Mouse (Mus musculus) forebrain, embryonic 10.5 days (tissue): ENCODE data around the gene Mov10. TPM values are rescaled to one million over a fixed set of nuclear protein-coding genes. Genes with fewer than 3 reads are reported as not detected.
"Not testable (repeated sequence)": the region's sequence is repeated elsewhere in the genome, so short reads cannot be mapped to it uniquely, and the experiment has no call there.

Source experiments
- DNase-seq: peaks from one replicate; pipeline ENCODE4 v3.0.0-alpha.2; 2017; ENCODE audit warnings: low spot score; ENCODE audit errors: extremely low spot score
- H3K27ac ChIP-seq: fragments of 300-500 bp; sonication (generic); 2 replicates; pipeline ENCODE4 v1.5.1; 2016; ENCODE audit warnings: mild to moderate bottlenecking
- H3K27me3 ChIP-seq: fragments of 300-500 bp; sonication (generic); 2 replicates; pipeline ENCODE4 v1.6.1; 2016; ENCODE audit warnings: mild to moderate bottlenecking; ENCODE audit not compliant: poor library complexity, severe bottlenecking
- H3K36me3 ChIP-seq: fragments of 300-500 bp; sonication (generic); replicated peaks from 2 replicates; pipeline ENCODE4 v1.6.1; 2016; ENCODE audit warnings: mild to moderate bottlenecking, moderate library complexity
- H3K4me1 ChIP-seq: fragments of 300-500 bp; sonication (generic); 2 replicates; pipeline ENCODE4 v1.6.1; 2016
- H3K4me3 ChIP-seq: fragments of 300-500 bp; sonication (generic); 2 replicates; pipeline ENCODE4 v1.5.1; 2016; ENCODE audit warnings: mild to moderate bottlenecking, moderate library complexity
- H3K9me3 ChIP-seq: fragments of 300-500 bp; sonication (generic); 2 replicates; pipeline ENCODE4 v1.6.1; 2016; ENCODE audit warnings: mild to moderate bottlenecking, moderate library complexity
- WGBS: fragments of 180-500 bp; shearing (Covaris S2); methylation state at CpG from one replicate; pipeline ENCODE4 v1.1.7; 2016; 5-methylcytosine and 5-hydroxymethylcytosine counted together
- polyA plus RNA-seq: library from polyadenylated mRNA; unstranded; fragments of >200 nt; fragmentation: Nextera tagmentation; extraction: Ambion mirVana; gene quantifications from 2 replicates; pipeline ENCODE4 v1.2.1, GENCODE M21; 2016

Gene Mov10
- 16.8 and 19.5 TPM in 2 replicates for polyA plus RNA-seq

- Histone ChIP-seq H3K4me1 (peaks cover 24% of the 10 kb centered on the region), H3K36me3 (peaks cover 19% of the 10 kb centered on the region), H3K4me3 (peak within 1 kb of the TSS; percentile 92), H3K27me3 (no peaks in the 10 kb centered on the region), H3K27ac (peak within 1 kb of the TSS; percentile 93), H3K9me3 (no peaks in the 10 kb centered on the region)
- peak; percentile 67 for DNase-seq
- under 1% methylated on average over 40 of the region's 40 CpGs for WGBS
Observed at GRCm38 (mm10) chr3:104817991-104818748, at the start of gene Mov10. TSS of gene Mov10 (minus strand) at chr3:104818563.

GRCm38 (mm10) chr3:104866674-104867073 is 48.3 kb upstream of the Mov10 start:
- Histone ChIP-seq H3K4me3 (peak overlapping the region; percentile 64; the same call in 1 of the 2 replicates), H3K36me3 (peaks cover 32% of the 10 kb centered on the region), H3K4me1 (peaks cover 31% of the 10 kb centered on the region)
- not testable (repeated sequence) for H3K9me3 ChIP-seq, H3K27me3 ChIP-seq, DNase-seq, H3K27ac ChIP-seq

- WGBS, result 3% methylated on average over 12 of the region's 12 CpGs
- peak overlapping the region; percentile 93 for H3K27ac ChIP-seq
- H3K36me3 ChIP-seq, result peaks cover 29% of the 10 kb centered on the region
- no peaks in the 10 kb centered on the region for H3K27me3 ChIP-seq
- no peak for DNase-seq
- H3K4me3 ChIP-seq, result peak overlapping the region; percentile 64
- H3K9me3 ChIP-seq, result no peaks in the 10 kb centered on the region
- H3K4me1 ChIP-seq, result peaks cover 39% of the 10 kb centered on the region
Observed at GRCm38 (mm10) chr3:104865341-104865788, 47.0 kb upstream of the Mov10 start.

- WGBS, result 0% methylated on average over 48 of the region's 48 CpGs
- peaks cover 39% of the 10 kb centered on the region for H3K4me1 ChIP-seq
- peak; percentile 85 for DNase-seq
Observed at GRCm38 (mm10) chr3:104864651-104865340, 46.4 kb upstream of the Mov10 start.

GRCm38 (mm10) chr3:104863786-104864650 is 45.7 kb upstream of the Mov10 start, which contains the start of the genes St7l and Capza1:
TSS of gene St7l (plus strand) at chr3:104864005.
TSS of gene Capza1 (minus strand) at chr3:104864505.
- Histone ChIP-seq H3K9me3 (no peaks in the 10 kb centered on the region), H3K27me3 (no peaks in the 10 kb centered on the region), H3K27ac (peak within 1 kb of the TSS; percentile 93), H3K4me1 (peaks cover 39% of the 10 kb centered on the region), H3K4me3 (peak within 1 kb of the TSS; percentile 64), H3K36me3 (peaks cover 26% of the 10 kb centered on the region)
- WGBS, result under 1% methylated on average over 43 of the region's 43 CpGs
- peak; percentile 88 for DNase-seq

More at GRCm38 (mm10) chr3:104864651-104865340, 46.4 kb upstream of the Mov10 start:
- H3K4me3 ChIP-seq, result peak overlapping the region; percentile 64
- no peaks in the 10 kb centered on the region for H3K9me3 ChIP-seq
- peaks cover 25% of the 10 kb centered on the region for H3K36me3 ChIP-seq
- H3K27ac ChIP-seq, result peak overlapping the region; percentile 93
- no peaks in the 10 kb centered on the region for H3K27me3 ChIP-seq

GRCm38 (mm10) chr3:104858560-104858959 is 40.2 kb upstream of the Mov10 start:
- Histone ChIP-seq H3K4me1 (peaks cover 27% of the 10 kb centered on the region), H3K27ac (no peak overlapping the region), H3K4me3 (no peak overlapping the region), H3K27me3 (no peaks in the 10 kb centered on the region), H3K9me3 (no peaks in the 10 kb centered on the region), H3K36me3 (peaks cover 45% of the 10 kb centered on the region)
- WGBS, result 95% methylated on average over 1 of the region's 1 CpGs
- no peak for DNase-seq

- peaks cover 39% of the 10 kb centered on the region for H3K36me3 ChIP-seq
- H3K9me3 ChIP-seq, result no peaks in the 10 kb centered on the region
- H3K4me3 ChIP-seq, result no peak overlapping the region
- H3K27ac ChIP-seq, result no peak overlapping the region
- 74% methylated on average over 1 of the region's 1 CpGs for WGBS
- H3K4me1 ChIP-seq, result peaks cover 2% of the 10 kb centered on the region
- H3K27me3 ChIP-seq, result no peaks in the 10 kb centered on the region
- no peak for DNase-seq
Observed at GRCm38 (mm10) chr3:104856106-104856505, 37.7 kb upstream of the Mov10 start.

GRCm38 (mm10) chr3:104854866-104855265 is 36.5 kb upstream of the Mov10 start:
- no peak for DNase-seq
- Histone ChIP-seq H3K4me3 (no peak overlapping the region), H3K36me3 (peaks cover 46% of the 10 kb centered on the region), H3K27me3 (no peaks in the 10 kb centered on the region), H3K4me1 (no peaks in the 10 kb centered on the region), H3K27ac (no peak overlapping the region), H3K9me3 (no peaks in the 10 kb centered on the region)

- H3K27ac ChIP-seq, result no peak overlapping the region
- no peak overlapping the region for H3K4me3 ChIP-seq
- 93% methylated on average over 1 of the region's 1 CpGs for whole genome bisulfite sequencing
- no peaks in the 10 kb centered on the region for H3K4me1 ChIP-seq
- no peak for DNase-seq
- no peaks in the 10 kb centered on the region for H3K9me3 ChIP-seq
- peaks cover 50% of the 10 kb centered on the region for H3K36me3 ChIP-seq
- no peaks in the 10 kb centered on the region for H3K27me3 ChIP-seq
Observed at GRCm38 (mm10) chr3:104854465-104854864, 36.1 kb upstream of the Mov10 start.

GRCm38 (mm10) chr3:104846601-104847000 is 28.2 kb upstream of the Mov10 start:
- H3K27me3 ChIP-seq, result no peaks in the 10 kb centered on the region
- H3K9me3 ChIP-seq, result no peaks in the 10 kb centered on the region
- H3K4me1 ChIP-seq, result no peaks in the 10 kb centered on the region
- H3K36me3 ChIP-seq, result peaks cover 88% of the 10 kb centered on the region
- no peak overlapping the region for H3K27ac ChIP-seq
- DNase-seq, result no peak
- H3K4me3 ChIP-seq, result no peak overlapping the region
- 94% methylated on average over 4 of the region's 4 CpGs for WGBS

GRCm38 (mm10) chr3:104841049-104841448 is 22.7 kb upstream of the Mov10 start:
- peaks cover 95% of the 10 kb centered on the region for H3K36me3 ChIP-seq
- H3K27ac ChIP-seq, result no peak overlapping the region
- 98% methylated on average over 5 of the region's 5 CpGs for WGBS
- no peaks in the 10 kb centered on the region for H3K27me3 ChIP-seq
- DNase-seq, result no peak
- no peaks in the 10 kb centered on the region for H3K4me1 ChIP-seq
- H3K9me3 ChIP-seq, result no peaks in the 10 kb centered on the region
- H3K4me3 ChIP-seq, result no peak overlapping the region

- Histone ChIP-seq H3K27ac (no peak overlapping the region), H3K4me1 (no peaks in the 10 kb centered on the region), H3K9me3 (no peaks in the 10 kb centered on the region), H3K27me3 (no peaks in the 10 kb centered on the region), H3K36me3 (peaks cover 95% of the 10 kb centered on the region), H3K4me3 (no peak overlapping the region)
- no peak for DNase-seq
- 90% methylated on average over 3 of the region's 3 CpGs for WGBS
Observed at GRCm38 (mm10) chr3:104835797-104836196, 17.4 kb upstream of the Mov10 start.
